Mouse (Mus musculus): ENCODE results near the gene Aars2. TPM values are rescaled to one million over a fixed set of nuclear protein-coding genes. Genes with fewer than 3 reads are reported as not detected.

Aars2 gene
- polyA plus RNA-seq, 1 experiment from 2014 or later: 17.4 TPM

DNA sequence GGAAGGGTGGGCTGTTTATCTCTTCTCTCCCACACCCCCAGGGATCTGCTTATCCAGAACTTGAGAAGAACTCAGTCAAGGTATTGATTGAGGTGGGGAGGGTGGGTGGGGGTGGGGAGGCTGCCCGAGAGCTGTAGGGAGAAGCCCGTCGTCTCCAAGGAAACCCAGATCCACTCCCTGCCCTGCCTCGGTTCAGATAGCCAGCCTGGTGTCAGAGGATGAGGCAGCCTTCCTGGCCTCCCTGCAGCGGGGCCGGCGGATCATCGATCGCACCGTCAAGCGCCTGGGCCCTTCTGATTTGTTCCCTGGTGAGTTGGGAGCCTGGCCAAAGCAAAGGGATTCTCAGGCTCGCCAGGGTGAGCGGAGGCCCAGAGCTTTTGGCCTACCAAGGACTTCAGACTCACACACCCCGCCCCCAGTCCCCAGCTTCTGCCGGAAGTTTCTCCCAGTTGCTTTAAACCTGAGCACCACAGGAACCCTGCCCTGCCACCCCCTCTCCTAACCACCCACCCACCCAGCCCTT, 8.6 kb downstream of the Aars2 start:
- Histone ChIP-seq H3K4me2 (no peak overlapping the region), H3K27me3 (ENCODE audit: insufficient read depth, low read length) (no peaks in the 10 kb centered on the region), H3K36me3 (ENCODE audit: insufficient read depth) (peaks cover 35% of the 10 kb centered on the region; the same call in 1 of the 2 replicates), H3K27ac (ENCODE audit: low read depth) (no peak overlapping the region), H3K9ac (no peak overlapping the region), H3K9me3 (ENCODE audit: low read depth, low read length) (no peaks in the 10 kb centered on the region), H3K4me3 (ENCODE audit: low read depth, low read length) (no peak overlapping the region), H3K4me1 (ENCODE audit: insufficient read depth) (no peaks in the 10 kb centered on the region)
- 48% methylated on average over 15 of the region's 15 CpGs for WGBS
- no peak for DNase-seq
- ATAC-seq (ENCODE audit: insufficient read depth): no peak
- no peak for TF ChIP-seq CTCF (IDR thresholded peaks at IDR 0.05; ENCODE audit: low read depth)

DNA sequence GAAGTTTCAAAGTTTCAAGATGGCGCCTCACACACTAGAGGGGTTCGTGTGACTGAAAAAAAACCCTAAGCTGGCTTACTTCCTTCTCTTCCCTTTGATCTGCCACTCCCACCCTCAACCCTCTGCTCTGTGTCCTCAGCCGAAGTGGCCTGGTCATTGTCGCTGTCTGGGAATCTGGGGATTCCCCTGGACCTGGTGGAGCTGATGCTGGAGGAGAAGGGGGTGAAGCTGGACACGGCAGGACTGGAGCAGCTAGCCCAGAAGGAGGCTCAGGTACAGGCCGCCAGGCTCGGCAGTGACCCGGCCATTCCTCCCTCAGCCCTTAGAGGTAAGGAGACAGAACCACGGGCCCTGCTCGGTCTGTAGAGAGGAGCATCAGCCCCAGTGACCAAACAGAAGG, 9.2 kb downstream of the Aars2 start:
- Histone ChIP-seq H3K27ac (ENCODE audit: low read depth) (no peak overlapping the region), H3K4me1 (ENCODE audit: insufficient read depth) (no peaks in the 10 kb centered on the region), H3K4me3 (ENCODE audit: low read depth, low read length) (no peak overlapping the region), H3K9ac (no peak overlapping the region), H3K36me3 (ENCODE audit: insufficient read depth) (peaks cover 33% of the 10 kb centered on the region; the same call in 1 of the 2 replicates), H3K4me2 (no peak overlapping the region), H3K27me3 (ENCODE audit: insufficient read depth, low read length) (no peaks in the 10 kb centered on the region), H3K9me3 (ENCODE audit: low read depth, low read length) (no peaks in the 10 kb centered on the region)
- 76% methylated on average over 10 of the region's 10 CpGs for WGBS
- DNase-seq (no peak), ATAC-seq (ENCODE audit: insufficient read depth) (no peak)
- no peak for TF ChIP-seq CTCF (IDR thresholded peaks at IDR 0.05; ENCODE audit: low read depth)

DNA sequence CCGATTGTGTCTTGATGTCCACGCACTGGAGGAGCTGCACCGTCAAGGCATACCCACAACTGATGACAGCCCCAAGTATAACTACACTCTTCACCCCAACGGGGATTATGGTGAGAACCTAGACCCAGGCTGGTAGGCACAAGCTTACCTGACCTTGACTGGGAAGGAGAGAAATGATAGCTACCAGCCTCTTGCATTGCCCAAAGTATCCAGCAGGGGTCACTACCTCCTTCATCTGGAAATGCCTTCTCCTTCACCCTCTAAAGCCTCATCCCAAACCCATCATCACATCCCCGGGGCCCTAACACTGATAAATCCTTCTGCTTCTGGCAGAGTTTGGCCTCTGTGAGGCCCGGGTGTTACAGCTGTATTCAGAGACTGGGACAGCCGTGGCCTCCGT, 9.8 kb downstream of the Aars2 start:
- WGBS: 44% methylated on average over 8 of the region's 8 CpGs
- H3K36me3 ChIP-seq (ENCODE audit: insufficient read depth): 0 out of 2 replicates have a peak, but pooled peaks cover 29% of the 10 kb centered on the region
- DNase-seq (peak; percentile 87), ATAC-seq (ENCODE audit: insufficient read depth) (peak; percentile 50; the same call in 1 of the 2 replicates)
- H3K4me1 ChIP-seq (ENCODE audit: insufficient read depth): no peaks in the 10 kb centered on the region
- no peak overlapping the region for H3K27ac ChIP-seq (ENCODE audit: low read depth)
- H3K4me2 ChIP-seq: no peak overlapping the region
- peak; percentile 92 for TF ChIP-seq CTCF (IDR thresholded peaks at IDR 0.05; ENCODE audit: low read depth)
- no peaks in the 10 kb centered on the region for H3K9me3 ChIP-seq (ENCODE audit: low read depth, low read length)
- no peaks in the 10 kb centered on the region for H3K27me3 ChIP-seq (ENCODE audit: insufficient read depth, low read length)
- H3K4me3 ChIP-seq (ENCODE audit: low read depth, low read length): no peak overlapping the region
- no peak overlapping the region for H3K9ac ChIP-seq

DNA sequence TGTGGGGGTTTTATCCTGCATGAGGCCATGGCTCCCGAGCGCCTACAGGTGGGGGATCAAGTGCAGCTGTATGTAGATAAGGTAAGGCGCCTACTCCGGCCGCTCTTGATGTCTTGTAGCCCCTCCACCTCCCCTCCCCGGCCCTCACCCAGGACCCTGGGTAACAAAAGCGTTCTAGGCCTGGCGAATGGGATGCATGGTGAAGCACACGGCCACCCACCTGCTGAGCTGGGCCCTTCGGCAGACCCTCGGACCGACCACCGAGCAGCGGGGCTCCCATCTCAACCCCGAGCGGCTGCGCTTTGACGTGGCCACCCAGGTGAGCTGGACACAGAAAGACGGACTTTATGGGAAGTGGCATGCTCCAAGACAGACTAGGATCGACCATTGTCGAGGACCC, 10.5 kb downstream of the Aars2 start:
- H3K9me3 ChIP-seq (ENCODE audit: low read depth, low read length): no peaks in the 10 kb centered on the region
- H3K4me1 ChIP-seq (ENCODE audit: insufficient read depth): no peaks in the 10 kb centered on the region
- no peak for DNase-seq
- no peak for TF ChIP-seq CTCF (IDR thresholded peaks at IDR 0.05; ENCODE audit: low read depth)
- ATAC-seq (ENCODE audit: insufficient read depth): no peak; the same call in 1 of the 2 replicates
- H3K36me3 ChIP-seq (ENCODE audit: insufficient read depth): 0 out of 2 replicates have a peak, but pooled peaks cover 28% of the 10 kb centered on the region
- H3K27me3 ChIP-seq (ENCODE audit: insufficient read depth, low read length): no peaks in the 10 kb centered on the region
- H3K9ac ChIP-seq: no peak overlapping the region
- no peak overlapping the region for H3K4me2 ChIP-seq
- no peak overlapping the region for H3K4me3 ChIP-seq (ENCODE audit: low read depth, low read length)
- WGBS: 91% methylated on average over 21 of the region's 21 CpGs
- H3K27ac ChIP-seq (ENCODE audit: low read depth): no peak overlapping the region

DNA sequence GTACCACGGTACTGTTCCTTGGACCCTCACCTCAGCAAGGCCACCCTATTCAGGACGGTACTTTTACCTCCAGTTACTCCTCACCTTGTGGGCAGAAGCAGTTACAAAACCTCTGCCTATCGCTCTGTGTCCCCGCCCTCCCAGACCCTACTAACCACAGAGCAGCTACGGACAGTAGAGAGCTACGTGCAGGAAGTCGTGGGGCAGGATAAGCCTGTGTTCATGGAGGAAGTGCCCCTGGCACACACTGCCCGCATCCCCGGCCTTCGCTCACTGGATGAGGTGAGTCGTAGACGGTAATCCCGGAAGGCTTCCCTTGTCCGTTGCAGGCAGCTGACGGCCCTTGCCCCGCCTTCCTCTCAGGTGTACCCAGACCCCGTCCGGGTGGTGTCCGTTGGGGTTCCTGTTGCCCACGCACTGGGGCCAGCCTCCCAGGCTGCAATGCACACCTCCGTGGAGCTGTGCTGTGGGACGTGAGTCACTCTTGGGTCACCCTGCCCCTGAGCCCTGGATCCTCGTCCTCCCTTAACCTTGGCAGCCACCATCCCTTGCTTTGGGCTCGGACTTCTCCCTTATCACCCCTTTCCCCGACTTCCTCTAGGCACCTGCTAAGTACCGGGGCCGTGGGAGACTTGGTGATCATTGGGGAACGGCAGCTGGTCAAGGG, 11.0 kb downstream of the Aars2 start:
- Histone ChIP-seq H3K9ac (no peak overlapping the region), H3K27me3 (ENCODE audit: insufficient read depth, low read length) (no peaks in the 10 kb centered on the region), H3K4me1 (ENCODE audit: insufficient read depth) (no peaks in the 10 kb centered on the region), H3K27ac (ENCODE audit: low read depth) (no peak overlapping the region), H3K9me3 (ENCODE audit: low read depth, low read length) (no peaks in the 10 kb centered on the region), H3K4me2 (no peak overlapping the region), H3K36me3 (ENCODE audit: insufficient read depth) (0 out of 2 replicates have a peak, but pooled peaks cover 28% of the 10 kb centered on the region), H3K4me3 (ENCODE audit: low read depth, low read length) (no peak overlapping the region)
- DNase-seq: no peak
- WGBS: 90% methylated on average over 28 of the region's 28 CpGs
- TF ChIP-seq CTCF (IDR thresholded peaks at IDR 0.05; ENCODE audit: low read depth): no peak
- ATAC-seq (ENCODE audit: insufficient read depth): no peak

DNA sequence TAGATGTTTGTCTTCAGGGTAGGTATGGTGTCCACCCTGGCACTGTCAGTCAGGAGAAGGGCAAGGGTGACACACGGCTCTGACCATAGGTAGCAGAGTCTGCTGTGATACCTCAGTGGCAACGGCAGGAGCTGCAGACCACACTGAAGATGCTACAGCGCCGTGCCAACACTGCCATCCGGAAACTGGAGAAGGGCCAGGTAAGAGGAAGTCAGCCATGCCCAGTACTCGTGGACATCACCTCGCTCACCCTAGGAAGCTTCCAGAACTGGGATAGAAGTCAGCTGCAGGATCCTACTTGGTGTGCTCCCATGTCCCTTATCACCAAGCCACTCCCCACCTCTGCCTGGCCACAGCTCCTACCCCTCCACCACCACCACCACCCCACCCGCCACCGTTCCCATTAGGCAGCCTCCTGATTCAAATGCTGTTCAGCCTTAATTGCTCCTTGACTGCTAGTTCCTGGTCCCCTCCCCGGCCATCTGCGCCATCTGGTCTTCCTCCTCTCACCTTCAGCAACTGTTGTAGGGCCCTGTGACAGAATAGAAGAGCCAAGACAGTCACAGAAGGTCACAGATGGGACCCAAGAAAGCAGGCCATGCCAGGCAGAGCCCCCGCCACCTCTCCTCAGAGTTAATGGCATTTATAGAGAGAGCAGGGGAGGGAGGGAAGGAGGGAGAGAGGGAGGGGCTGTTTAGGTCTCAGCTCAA, 12.3 kb downstream of the Aars2 start:
- H3K9ac ChIP-seq: no peak overlapping the region
- no peak overlapping the region for H3K4me3 ChIP-seq (ENCODE audit: low read depth, low read length)
- no peak overlapping the region for H3K4me2 ChIP-seq
- H3K27me3 ChIP-seq (ENCODE audit: insufficient read depth, low read length): no peaks in the 10 kb centered on the region
- no peak overlapping the region for H3K27ac ChIP-seq (ENCODE audit: low read depth)
- H3K4me1 ChIP-seq (ENCODE audit: insufficient read depth): no peaks in the 10 kb centered on the region
- WGBS: 79% methylated on average over 12 of the region's 12 CpGs
- H3K36me3 ChIP-seq (ENCODE audit: insufficient read depth): 0 out of 2 replicates have a peak, but pooled peaks cover 28% of the 10 kb centered on the region
- ATAC-seq (ENCODE audit: insufficient read depth) (no peak), DNase-seq (no peak)
- H3K9me3 ChIP-seq (ENCODE audit: low read depth, low read length): no peaks in the 10 kb centered on the region
- TF ChIP-seq CTCF (IDR thresholded peaks at IDR 0.05; ENCODE audit: low read depth): no peak

DNA sequence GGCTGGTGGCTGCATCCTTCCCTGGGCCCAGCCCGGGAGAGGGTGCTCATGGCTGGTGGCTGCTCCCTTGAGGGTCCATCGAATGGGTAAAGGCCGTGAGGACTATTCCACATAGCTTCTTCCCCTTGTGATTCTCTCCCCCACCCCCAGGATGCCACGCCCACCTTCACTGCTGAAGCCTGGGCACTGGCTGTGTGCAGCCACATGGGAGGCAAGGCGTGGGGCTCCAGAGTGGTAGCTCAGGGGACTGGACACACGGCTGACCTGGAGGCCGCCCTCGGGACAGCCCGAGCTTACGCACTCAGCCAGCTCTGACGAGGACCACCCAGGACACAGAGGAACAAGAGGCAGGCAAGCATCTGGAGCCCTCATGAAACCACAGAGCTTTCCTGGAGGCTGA, 13.5 kb downstream of the Aars2 start:
- Histone ChIP-seq H3K9ac (no peak overlapping the region), H3K27me3 (ENCODE audit: insufficient read depth, low read length) (no peaks in the 10 kb centered on the region), H3K9me3 (ENCODE audit: low read depth, low read length) (no peaks in the 10 kb centered on the region), H3K36me3 (ENCODE audit: insufficient read depth) (0 out of 2 replicates have a peak, but pooled peaks cover 28% of the 10 kb centered on the region), H3K27ac (ENCODE audit: low read depth) (no peak overlapping the region), H3K4me3 (ENCODE audit: low read depth, low read length) (no peak overlapping the region), H3K4me2 (no peak overlapping the region), H3K4me1 (ENCODE audit: insufficient read depth) (no peaks in the 10 kb centered on the region)
- ATAC-seq (ENCODE audit: insufficient read depth) (no peak), DNase-seq (no peak)
- WGBS: 80% methylated on average over 11 of the region's 11 CpGs
- TF ChIP-seq CTCF (IDR thresholded peaks at IDR 0.05; ENCODE audit: low read depth): no peak
